Mouse (Mus musculus): ENCODE results near the gene Ltf.

The Ltf gene

DNA sequence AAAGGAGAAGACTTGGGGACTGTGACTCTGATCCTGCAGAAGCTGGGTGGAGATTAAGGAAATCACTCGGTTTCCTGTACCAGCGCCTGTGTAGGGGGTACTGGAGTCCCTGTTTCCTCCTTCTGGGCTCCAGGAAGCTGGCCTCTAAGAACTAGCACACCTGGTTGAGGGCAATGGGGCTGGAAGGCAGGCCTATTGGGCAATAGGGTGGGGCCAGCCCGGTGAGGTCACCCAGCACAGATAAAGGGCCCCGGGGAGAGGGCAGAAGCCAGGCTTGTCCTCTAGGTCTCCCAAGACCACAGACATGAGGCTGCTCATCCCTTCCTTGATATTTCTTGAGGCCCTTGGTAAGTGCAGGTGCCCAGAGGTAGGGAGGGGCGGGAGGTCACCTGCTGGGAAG, at the start of gene Ltf:
TSS of gene Ltf (plus strand) at position 250 of the 400 bp plus-strand sequence.
- no peak for DNase-seq (ENCODE audit: low read depth, low spot score)

DNA sequence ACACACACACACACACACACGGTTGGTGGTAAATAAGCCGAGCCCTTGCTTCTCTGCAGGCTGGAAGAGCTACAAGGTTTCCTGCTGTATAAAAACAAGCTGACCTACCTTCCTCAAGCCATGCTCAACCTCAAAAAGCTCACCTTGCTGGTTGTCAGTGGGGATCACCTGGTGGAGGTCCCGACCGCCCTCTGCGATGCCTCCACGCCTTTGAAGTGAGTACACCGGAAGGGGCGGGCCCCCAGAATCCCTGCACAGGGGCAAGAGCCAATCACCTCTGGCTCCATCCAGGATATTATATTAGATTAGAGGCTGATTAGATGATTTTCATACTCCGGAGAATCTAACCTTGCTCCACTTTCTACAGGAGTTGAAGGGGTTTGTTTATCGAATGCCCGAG, 39.7 kb upstream of the Ltf start:
- DNase-seq (ENCODE audit: low read depth, low spot score), result peak; percentile 71

DNA sequence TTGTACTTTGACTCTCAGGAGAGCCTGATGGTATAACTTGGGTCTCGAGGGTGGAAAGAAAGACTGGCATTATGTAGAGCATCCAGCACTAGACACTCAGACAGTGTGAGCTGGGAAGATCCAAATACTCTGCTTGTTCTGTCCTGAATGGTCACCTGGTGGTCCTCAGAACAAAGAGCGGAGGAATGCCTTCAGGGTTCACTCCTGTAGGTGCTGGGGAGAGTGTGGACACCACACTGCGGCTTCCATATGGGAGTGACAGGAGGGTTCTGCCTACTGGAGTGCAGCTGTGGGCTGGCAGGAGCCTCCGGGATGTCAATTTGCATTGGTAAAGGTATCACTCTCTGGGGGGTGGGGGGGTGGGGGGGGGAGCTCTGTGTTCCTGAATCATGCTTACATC, 36.7 kb upstream of the Ltf start:
- DNase-seq (ENCODE audit: low read depth, low spot score), result no peak

DNA sequence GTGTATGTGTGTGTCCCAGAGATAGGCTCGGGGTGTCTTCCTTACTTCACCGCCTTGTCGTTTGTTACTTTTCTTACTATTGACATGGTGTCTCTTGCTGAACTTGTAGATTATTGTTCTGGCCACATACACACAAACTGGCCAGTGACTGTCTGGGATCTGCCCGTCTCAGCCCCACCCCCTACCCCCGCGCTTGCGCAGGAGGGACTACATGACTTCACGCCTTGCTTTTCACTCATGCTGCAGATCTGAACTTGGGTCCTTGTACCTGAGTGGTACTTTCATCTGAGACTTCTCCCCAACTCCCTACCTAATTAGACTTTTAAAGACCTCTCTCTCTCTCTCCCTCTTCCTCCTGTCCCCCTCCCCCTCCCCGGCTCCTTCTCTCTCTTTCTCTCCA, 35.0 kb upstream of the Ltf start:
- DNase-seq (ENCODE audit: low read depth, low spot score), result peak; percentile 41

DNA sequence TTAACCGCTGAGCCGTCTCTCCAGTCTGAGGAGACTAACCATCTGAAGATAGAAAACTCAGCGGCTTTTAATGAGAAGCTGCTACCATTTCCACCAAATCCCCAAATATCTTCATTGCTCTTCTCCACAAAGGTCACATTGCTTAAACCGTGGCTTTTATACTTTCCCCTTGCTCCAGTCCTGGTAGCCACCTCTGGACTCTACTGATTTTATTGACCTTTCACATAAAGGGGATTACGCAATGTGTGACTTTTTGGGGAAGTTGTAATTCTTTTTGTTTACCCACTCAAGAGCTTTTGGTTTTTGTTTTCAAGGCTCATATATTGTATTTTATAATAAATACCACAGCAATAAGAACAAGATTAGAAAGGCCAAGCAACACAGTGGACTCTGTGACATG, 33.5 kb upstream of the Ltf start:
- DNase-seq (ENCODE audit: low read depth, low spot score), result no peak

DNA sequence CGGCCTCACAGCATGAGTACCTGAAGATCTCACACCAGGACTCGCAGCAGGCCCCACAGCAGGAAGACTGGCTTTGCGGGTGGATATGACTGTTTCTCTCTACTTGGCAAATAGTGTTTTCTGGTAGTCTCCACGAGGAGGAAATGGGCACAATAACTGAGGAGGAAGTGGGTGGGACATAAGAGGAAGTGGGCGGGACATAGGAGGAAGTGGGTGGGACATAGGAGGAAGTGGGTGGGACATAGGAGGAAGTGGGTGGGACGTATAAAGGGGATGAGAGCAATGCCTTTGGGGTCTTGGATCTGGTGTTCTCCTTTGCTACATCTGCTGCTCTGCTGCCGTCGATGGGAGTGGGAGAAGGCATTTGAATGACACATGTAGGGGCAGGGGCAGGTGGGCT, 33.1 kb upstream of the Ltf start:
- no peak for DNase-seq (ENCODE audit: low read depth, low spot score)

DNA sequence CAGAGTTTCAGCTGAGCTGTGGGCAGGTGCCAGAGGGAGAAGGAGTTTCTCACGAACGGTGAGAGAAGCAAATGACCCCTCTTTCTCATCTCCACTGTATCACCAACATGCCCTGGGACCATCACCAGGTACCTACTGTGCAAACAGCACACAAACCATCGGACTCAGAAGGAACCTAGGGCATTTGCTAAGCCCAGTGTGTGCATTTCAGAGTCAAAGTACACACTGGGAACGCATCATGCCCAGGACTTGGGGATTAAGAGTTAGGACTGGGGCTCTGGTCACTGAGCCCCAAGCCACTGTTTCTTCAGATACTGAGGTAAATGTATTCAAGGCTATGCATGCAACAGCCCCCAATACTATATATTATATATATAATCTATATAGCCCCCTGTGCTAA, 31.7 kb upstream of the Ltf start:
- no peak for DNase-seq (ENCODE audit: low read depth, low spot score)

DNA sequence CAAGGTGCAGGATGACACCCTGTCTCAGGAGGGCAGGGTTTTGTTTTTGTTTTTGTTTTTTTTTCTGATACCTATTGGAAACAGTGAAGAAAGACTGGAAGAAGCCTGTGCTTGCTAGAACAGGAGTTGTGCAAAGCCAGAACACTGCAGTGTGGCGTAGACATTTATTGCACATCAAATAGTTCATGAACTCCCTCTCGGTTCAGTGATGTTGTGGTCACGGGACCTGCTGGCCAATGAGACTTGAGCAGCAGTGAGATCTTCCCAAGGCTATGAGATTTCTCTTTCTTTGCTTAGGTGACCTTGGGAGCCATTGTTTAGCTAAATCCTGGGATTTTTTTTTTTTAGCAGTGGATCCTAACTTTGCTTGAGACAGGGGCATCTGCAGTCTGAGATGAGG, 31.0 kb upstream of the Ltf start:
- no peak for DNase-seq (ENCODE audit: low read depth, low spot score)

DNA sequence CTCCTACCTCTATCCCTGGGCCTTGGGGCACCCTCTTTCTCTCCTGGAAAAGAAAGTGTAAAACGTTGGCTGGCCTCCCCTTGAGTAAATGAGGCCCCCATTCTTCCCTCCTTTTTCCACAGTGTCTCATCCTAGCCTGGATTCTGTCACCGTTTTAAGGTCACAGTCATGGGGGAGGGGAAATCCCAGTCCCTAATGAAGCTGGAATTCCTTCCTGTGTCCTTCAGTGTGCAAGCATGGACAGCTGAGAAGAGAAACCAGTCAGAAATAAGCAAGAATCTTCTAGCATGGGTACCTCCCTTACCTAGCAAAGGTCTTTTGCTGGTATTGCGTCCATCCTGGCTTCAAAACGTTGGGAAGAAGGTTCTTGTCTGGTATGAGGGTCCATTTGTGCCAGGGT, 29.9 kb upstream of the Ltf start:
- no peak for DNase-seq (ENCODE audit: low read depth, low spot score)

DNA sequence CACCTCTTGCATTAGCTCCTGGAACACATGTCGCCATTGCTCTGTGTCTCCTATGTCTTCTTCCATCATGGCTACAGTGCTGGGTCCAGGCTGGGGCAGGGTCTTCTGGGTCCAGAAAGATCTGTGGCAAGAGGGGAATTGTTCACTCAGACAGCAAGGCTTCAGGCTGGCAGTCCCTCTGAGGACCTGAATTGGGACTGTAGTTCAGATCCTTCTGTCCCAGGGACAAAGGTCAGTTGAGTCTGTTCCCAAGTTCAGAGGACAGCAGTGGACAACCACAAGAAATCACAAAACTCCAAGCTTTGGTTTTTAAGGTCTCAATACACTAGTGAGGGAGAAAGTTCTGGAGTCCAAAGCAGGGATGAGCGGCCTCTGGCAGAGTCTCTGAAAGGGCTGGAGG, 29.5 kb upstream of the Ltf start:
- no peak for DNase-seq (ENCODE audit: low read depth, low spot score)

DNA sequence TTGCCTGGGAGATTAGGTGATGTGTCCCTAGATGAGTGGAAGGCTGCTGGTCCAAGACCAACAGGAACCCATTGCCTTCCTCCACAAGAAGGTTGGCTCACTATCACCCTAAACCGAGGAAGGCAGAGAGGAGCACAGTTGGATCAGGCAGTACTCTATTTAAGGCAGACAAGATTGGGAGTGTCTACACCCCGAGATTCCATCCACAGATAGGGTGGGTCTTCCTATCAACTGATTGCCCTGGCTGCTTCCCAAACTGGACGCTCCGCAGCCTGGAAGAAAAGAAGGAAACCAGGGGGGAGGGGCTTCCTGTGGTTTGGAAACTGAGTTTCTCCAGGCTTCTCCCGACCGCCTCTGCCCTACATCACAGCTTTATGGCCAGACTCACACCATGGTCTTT, 28.9 kb upstream of the Ltf start, which contains the start of gene Rtp3:
TSS of gene Rtp3 (minus strand) at position 380 of the 400 bp plus-strand sequence.
- DNase-seq (ENCODE audit: low read depth, low spot score), result no peak

DNA sequence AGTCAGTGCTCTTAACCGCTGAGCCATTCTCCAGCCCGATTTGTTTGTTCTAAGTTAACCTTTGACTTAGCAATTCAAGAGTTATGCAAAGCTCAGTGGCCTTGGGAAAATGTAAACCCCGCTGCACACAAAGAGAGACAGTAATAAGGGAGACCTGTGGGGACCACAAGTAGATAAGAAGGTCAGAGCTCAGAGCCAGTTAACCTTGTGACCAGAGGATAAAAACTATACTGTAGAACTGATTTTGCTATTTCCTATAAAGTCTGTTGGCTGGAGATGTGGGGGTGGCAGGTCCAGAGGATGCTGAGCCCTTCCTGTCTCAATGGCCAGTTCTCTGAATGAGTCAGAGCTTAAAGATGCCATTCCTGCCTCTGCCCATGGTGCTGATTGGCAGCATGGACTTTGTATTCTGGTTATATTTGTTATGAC, 25.8 kb upstream of the Ltf start:
- peak; percentile 52 for DNase-seq (ENCODE audit: low read depth, low spot score)

DNA sequence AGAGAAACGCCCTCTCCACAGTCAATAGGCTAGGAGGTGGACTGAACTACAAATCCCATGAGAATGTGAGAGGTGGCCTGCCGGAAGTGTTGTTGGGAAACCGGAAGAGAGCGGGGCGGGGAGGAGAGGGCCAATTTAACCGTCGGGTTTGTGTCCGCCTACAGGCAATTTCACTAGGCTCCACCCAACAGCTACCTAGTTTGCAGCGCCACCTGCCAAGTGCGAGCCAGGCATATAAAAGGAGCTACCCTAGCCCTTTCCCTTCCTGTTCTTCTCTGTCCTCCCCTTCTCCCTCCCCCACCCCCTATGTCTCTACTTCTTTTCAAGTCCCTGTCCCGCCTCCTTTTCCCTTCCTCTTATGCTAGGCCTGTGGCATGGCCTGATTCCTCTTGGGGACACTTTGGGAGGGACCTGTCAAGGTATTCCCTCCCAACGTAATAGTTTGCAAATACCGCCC, 24.3 kb upstream of the Ltf start:
- DNase-seq (ENCODE audit: low read depth, low spot score), result peak; percentile 97

DNA sequence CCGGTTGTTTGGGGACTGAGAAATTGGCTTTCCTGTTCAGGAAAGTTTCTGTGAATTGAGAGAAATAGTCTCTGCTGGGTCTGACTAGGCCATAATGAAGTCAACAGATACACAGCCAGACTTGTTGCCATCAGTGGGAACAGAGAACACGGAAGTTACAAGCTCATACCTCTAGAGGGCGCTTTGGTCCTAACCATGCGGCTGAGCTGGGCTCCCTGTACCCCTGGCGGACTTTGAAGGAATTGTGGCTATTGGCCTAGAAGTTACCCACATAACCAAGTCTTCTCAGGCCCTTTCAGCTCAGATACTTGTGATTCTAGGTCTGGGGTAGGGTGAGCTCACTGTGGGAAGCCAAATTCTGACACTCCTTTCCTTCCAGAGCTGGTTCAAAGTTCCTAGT, 21.8 kb upstream of the Ltf start:
- DNase-seq (ENCODE audit: low read depth, low spot score), result peak; percentile 95

DNA sequence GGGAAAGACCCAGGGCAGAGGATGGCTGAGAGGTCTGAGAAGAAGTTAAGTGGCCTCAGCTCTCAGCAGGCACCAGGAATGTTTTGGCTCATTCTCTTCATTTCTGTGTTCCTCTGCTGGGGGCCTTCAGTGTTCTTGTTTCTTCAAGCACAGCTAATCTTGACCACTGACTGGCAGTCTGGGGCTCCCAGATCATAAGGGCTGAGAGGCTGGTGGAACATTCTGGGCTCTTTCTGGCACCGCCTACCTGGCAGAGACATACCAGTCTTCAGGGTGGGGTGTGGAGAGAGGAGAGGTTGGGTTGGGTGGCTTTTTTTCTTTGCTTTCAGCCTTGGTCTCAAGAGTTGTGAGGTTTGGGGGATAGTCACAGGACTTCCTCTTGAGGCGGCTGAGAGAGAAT, 20.0 kb upstream of the Ltf start:
- DNase-seq (ENCODE audit: low read depth, low spot score), result no peak

DNA sequence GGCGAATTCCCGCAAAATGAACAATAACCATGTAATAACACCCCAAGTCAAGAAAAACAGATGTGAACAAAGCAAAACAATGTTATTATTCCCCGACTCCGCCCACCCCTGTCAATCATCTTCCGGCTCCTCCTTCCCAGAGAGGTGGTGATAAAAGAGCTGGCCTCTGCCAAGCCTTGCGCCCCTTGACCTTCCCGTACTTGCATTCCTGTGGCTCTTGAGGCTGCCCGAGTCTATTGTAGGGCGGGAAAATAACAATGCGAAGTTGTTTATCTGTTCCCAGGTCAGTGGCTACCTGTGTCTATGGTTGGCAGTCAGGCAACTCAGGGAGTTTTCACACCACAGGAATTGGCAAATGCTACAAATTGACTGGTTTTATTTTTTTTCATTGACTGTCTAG, 19.2 kb upstream of the Ltf start:
- no peak for DNase-seq (ENCODE audit: low read depth, low spot score)

DNA sequence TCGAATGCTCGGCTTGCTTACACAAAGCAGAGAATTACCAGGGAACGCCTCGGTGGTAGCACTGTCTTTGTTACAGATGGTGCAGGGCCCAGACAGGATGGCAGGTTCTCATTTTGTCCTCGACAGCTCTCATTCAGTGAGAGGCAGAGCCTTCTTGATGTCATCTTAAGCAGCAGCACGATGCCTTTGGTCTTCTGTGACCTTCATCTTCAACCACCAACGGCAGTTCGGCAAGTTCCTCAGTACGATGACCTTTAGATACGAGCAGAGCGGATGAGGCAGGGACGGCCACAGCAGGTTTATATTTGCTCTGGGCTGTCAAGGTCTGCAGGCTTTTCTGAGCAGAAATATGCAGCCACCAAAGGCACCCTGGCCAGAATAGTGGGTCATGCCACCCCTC, 17.4 kb upstream of the Ltf start:
- no peak for DNase-seq (ENCODE audit: low read depth, low spot score)

DNA sequence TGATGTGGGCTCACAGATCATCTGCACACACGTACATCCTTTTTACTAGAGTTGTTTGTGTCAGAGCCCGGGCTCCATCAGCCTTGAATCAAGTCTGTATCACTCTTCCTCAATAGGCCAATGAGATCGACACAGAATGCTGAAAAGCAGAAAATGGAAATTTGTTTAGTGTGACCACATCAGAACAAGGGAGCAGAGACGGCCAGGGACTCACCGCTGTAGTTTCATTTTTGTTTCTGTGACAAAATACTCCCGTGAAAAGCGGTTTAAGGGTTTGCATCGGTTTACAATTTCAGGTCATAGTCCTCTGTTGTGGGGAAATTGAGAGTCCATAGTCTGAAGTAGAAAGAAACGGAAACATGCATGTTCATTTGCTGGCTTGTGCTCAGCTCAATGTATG, 15.8 kb upstream of the Ltf start:
- DNase-seq (ENCODE audit: low read depth, low spot score), result no peak

DNA sequence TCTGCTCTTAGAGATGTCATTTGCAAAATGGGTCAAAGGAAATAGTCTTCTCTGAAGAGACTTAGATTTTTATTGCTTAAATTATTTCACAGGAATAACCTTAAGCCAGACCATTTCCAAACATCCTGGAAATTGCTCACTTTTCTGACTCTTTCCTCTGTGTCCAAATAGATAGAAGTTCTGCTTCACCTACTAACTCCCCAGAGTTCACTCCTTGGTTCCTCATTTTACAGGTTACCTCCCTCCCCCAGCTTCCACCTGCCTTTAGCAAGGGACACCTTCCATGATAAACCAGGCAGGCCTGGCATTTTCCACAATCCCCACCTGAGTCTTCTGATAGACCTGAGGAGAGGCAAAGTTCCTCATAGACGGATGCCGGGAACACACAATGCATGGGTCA, 12.5 kb upstream of the Ltf start:
- no peak for DNase-seq (ENCODE audit: low read depth, low spot score)

DNA sequence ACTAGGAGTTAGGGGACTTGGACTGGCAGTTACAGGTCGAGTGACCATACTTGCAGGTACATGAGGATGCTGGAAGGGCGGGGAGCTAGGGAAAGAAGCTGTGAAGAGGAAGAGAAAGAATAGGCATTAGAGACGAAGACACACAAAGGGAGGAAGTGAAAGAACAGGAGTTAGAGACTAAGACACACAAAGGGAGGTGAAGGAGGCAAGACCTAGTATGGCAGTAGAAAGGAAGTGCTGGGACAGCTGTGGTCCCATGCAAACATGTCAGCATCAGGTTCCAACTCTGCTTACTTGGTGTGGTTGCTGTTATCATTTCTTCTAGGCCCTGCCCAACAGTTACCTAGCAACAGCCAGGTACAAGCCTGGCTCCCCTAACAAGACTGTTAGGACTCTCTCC, 9.3 kb upstream of the Ltf start:
- DNase-seq (ENCODE audit: low read depth, low spot score), result no peak

DNA sequence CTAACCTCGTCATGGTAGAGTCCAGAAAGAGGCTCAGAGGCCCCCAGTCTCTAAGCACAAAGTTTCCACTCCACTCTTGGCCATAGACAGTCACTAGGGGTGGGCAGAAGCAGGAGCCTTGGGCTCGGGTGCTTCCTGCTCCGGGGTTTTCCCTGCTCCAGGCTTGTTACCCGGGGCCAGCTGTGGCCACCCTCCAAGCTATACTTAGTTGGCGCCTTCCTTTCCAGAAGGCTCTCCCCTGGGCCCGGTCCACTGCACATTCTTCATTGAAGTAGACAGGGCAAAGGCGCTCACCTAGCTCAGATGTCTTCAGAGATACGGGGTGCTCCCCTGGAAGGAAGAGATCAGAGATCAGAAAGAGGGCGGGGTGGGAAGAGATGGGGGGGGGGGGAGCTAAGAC, 7.5 kb upstream of the Ltf start:
- no peak for DNase-seq (ENCODE audit: low read depth, low spot score)

DNA sequence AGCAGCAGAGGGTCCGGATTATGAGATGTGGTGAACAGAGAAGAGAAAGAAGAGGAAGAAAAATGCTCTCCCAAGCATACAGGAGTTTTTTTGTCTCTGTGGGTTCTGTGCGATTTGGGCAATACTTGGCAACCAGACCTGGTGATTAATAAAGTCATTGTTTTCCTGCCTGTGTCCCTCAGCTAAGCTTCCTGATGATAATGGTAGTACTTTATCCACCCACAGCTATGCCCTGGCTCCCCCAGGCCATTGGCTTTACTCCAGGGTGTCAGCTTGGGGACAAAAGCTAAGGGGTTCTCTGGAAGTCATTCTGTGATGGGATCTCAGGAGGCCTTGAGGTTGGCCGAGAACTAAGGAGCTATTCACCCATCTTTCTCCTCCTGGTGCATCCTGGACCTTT, 7.0 kb upstream of the Ltf start:
- no peak for DNase-seq (ENCODE audit: low read depth, low spot score)

DNA sequence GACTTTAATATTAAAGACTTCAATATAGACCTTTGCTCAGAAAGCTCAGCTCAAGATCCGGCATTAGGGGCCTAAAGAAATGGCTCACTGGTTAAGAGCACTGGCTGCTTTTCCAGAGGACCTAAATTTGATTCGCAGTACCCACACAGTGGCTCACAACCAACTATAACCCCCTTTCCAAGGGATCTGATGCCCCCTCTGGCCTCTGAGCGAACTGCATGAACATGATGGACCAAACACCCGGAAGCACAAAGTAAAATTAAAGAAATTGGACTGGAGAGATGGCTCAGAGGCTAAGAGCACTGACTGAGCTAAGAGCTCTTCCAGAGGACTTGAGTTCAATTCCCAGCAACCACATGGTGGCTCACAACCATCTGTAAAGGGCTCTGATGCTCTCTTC, 3.4 kb upstream of the Ltf start:
- DNase-seq (ENCODE audit: low read depth, low spot score), result peak; percentile 57

DNA sequence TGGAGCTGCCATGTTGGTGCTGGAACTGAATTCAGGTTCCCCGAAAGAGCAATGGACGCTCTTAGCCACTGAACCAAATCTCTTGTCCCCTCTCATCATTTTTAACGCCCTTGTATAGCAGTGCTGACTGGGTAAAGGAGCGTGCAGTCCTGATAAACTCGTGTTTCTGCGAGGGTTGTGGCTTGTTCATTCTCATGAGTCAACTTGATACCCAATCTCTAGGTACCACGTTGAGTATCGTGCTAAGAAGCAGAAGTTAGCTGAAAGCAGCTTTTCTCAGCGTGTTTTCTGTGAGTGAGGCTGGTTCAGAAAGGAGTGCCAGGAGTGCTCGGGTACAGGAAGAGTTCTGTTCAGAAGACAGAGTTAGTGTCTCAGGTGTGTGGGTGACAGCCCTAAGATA, 7.7 kb downstream of the Ltf start:
- no peak for DNase-seq (ENCODE audit: low read depth, low spot score)

DNA sequence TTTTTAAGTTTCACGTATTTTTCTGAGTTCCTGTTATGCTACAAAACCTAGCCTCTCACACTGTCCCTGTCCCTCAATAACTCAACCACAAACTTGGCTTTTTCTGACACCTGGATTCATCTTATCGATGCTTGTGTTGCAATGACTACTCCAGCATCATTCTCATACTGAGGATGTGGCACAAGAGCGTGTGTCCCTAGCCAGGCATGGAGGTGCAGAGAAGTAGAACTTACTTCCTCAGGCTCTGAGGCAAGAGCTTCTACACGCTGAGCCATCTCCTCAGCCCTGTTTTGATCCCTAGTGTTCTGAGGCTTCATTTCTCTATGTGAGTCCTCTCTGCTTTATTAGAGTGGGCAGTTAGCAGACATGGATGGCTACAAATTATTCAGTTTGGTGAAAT, 14.6 kb downstream of the Ltf start:
- no peak for DNase-seq (ENCODE audit: low read depth, low spot score)

All from ES-CJ7 (cell line).